Mouse (Mus musculus) heart, postnatal 0 days (tissue): ENCODE results near the gene Armc10. TPM values are rescaled to one million over a fixed set of nuclear protein-coding genes. Genes with fewer than 3 reads are reported as not detected.
A peak's percentile ranks its signal among the peaks of the same experiment; 100 is the strongest.
"Not testable (repeated sequence)": the region's sequence is repeated elsewhere in the genome, so short reads cannot be mapped to it uniquely, and the experiment has no call there.

Experiments used
- ATAC-seq: fragments of 200-750 bp; cut with Nextera tagmentation; 2 replicates; pipeline ENCODE4 v1.8.0; 2017; ENCODE audit warnings: low read depth, moderate number of reproducible peaks, moderate library complexity; ENCODE audit not compliant: insufficient read depth
- DNase-seq: peaks from one replicate; pipeline ENCODE4 v3.0.0-alpha.2; 2016; ENCODE audit warnings: low spot score
- H3K27ac ChIP-seq: fragments of 300-500 bp; sonication (generic); 2 replicates; pipeline ENCODE4 v1.5.1; 2014; ENCODE audit warnings: low read depth, mild to moderate bottlenecking
- H3K27me3 ChIP-seq: fragments of 300-500 bp; sonication (generic); 2 replicates; pipeline ENCODE4 v1.6.1; 2014; ENCODE audit warnings: low read length, mixed read lengths; ENCODE audit not compliant: control insufficient read depth, insufficient read depth
- H3K36me3 ChIP-seq: fragments of 300-500 bp; sonication (generic); replicated peaks from 2 replicates; pipeline ENCODE4 v1.6.1; 2014; ENCODE audit warnings: low read length, mixed read lengths; ENCODE audit not compliant: control insufficient read depth, insufficient read depth
- H3K4me1 ChIP-seq: fragments of 300-500 bp; sonication (generic); 2 replicates; pipeline ENCODE4 v1.6.1; 2014; ENCODE audit warnings: antibody characterized with exemption; ENCODE audit not compliant: control insufficient read depth, insufficient read depth
- H3K4me2 ChIP-seq: fragments of 300-500 bp; sonication (generic); 2 replicates; pipeline ENCODE4 v1.6.1; 2014; ENCODE audit warnings: low read depth, mild to moderate bottlenecking, low read length, moderate library complexity
- H3K4me3 ChIP-seq: fragments of 300-500 bp; sonication (generic); 2 replicates; pipeline ENCODE4 v1.5.1; 2014; ENCODE audit warnings: low read depth, low read length
- H3K9ac ChIP-seq: fragments of 300-500 bp; sonication (generic); replicated peaks from 2 replicates; pipeline ENCODE4 v1.6.1; 2014; ENCODE audit warnings: low read depth, low read length, mixed read lengths
- H3K9me3 ChIP-seq: fragments of 300-500 bp; sonication (generic); replicated peaks from 2 replicates; pipeline ENCODE4 v1.6.1; 2016; ENCODE audit warnings: low read length; ENCODE audit not compliant: control insufficient read depth
- CTCF ChIP-seq: IDR thresholded peaks from 2 replicates; pipeline ENCODE4 v1.5.1; 2016; ENCODE audit warnings: antibody characterized with exemption, control low read depth, low read depth
- EP300 ChIP-seq: IDR thresholded peaks from 2 replicates; pipeline ENCODE4 v1.6.1; 2016; ENCODE audit warnings: antibody characterized with exemption, low read depth
- WGBS: fragments of 180-500 bp; shearing (Covaris S2); extraction: QIAGEN DNeasy Blood & Tissue Kit; methylation state at CpG from one replicate; pipeline ENCODE4 v1.1.7; 2014; 5-methylcytosine and 5-hydroxymethylcytosine counted together
- polyA plus RNA-seq: library from polyadenylated mRNA; unstranded; fragments of >200 nt; fragmentation: Nextera tagmentation; extraction: Ambion mirVana; gene quantifications from 2 replicates; pipeline ENCODE4 v1.2.1, GENCODE M21; 2015
- total RNA-seq: library from RNA; depleted of rRNA; stranded (reverse); fragments of >200 nt; gene quantifications from 2 replicates; pipeline ENCODE4 v1.2.3, GENCODE M21; 2014; ENCODE audit warnings: low replicate concordance

Gene Armc10
- total and polyA plus RNA-seq, 2 experiments from 2014 or later: 12.2 to 33.0 TPM

DNA sequence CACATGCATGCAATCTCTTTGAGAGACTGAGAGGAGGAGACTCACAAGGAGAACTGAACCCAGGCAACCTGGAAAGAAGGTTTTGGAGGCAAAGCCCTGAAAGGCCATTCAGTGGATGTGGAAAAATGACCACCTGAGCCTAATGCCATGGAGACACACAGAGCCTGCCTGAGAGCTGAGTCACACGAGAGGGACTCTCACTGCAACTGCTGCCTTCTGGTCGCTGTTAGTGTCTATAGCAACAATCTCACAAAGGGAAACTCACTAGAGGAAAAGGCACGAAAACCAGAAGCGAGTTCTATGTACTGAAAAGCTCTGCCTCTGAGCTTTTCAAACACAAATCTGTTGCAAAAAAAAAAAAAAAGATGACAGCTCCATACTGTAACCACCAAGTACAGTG is 41.4 kb downstream of the Armc10 start:
- H3K4me3 ChIP-seq: no peak overlapping the region
- H3K27me3 ChIP-seq: no peaks in the 10 kb centered on the region
- no peak overlapping the region for H3K27ac ChIP-seq
- peaks cover 3% of the 10 kb centered on the region; the same call in 1 of the 2 replicates for H3K4me1 ChIP-seq
- TF ChIP-seq EP300 (no peak), CTCF (no peak)
- no peak overlapping the region for H3K4me2 ChIP-seq
- WGBS: 19% methylated on average over 4 of the region's 4 CpGs
- DNase-seq (no peak), ATAC-seq (no peak)
- H3K9ac ChIP-seq: no peak overlapping the region
- H3K36me3 ChIP-seq: no peaks in the 10 kb centered on the region
- H3K9me3 ChIP-seq: no peaks in the 10 kb centered on the region; the same call in 1 of the 2 replicates

DNA sequence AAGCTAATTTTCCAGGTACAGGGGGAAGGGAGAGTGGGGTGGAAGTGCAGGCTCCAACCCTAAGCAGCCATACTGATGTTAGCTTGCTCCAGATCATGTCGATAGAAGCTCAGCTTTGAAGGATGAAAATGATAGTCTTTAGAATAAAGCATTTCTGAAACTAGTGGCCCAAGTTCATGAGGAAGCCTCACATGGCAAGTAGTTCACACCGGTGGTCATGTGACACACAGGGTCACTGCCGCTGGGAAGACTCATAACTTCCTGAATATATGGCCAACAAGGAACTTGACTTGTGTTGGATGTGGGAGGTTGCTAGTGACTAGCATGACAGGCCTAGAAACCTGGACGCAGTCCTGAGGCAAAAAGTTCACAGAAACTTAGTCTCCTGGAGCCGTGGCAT is 46.6 kb downstream of the Armc10 start:
- no peaks in the 10 kb centered on the region for H3K27me3 ChIP-seq
- peaks cover 13% of the 10 kb centered on the region for H3K4me1 ChIP-seq
- H3K4me3 ChIP-seq: no peak overlapping the region
- H3K9me3 ChIP-seq: no peaks in the 10 kb centered on the region
- ATAC-seq (no peak), DNase-seq (no peak)
- H3K9ac ChIP-seq: no peak overlapping the region
- H3K27ac ChIP-seq: no peak overlapping the region
- 94% methylated on average over 5 of the region's 5 CpGs for WGBS
- TF ChIP-seq EP300 (no peak), CTCF (no peak)
- H3K4me2 ChIP-seq: no peak overlapping the region
- no peaks in the 10 kb centered on the region for H3K36me3 ChIP-seq

DNA sequence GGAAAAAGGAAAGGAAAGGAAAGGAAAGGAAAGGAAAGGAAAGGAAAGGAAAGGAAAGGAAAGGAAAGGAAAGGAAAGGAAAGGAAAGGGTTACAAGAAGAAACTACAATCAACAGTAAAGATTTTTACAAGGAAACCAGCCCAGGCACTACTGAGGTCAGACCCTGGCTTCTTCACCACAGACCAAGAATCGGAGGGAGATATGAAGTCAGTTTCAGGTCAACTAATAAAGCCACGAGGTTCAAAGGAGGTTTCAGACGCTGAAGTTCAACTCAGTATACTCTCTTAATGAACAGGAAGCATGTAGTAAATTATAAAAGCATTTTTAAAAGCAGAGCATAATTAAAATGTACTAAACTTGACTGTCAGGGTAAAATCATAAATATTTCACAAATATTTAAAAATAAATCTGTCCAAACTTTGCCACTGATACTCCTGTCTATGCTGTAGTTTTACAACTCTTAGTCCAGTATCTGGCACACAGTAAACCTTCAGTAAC is 47.8 kb downstream of the Armc10 start:
- TF ChIP-seq EP300 (no peak), CTCF (no peak)
- no peak overlapping the region for H3K4me2 ChIP-seq
- H3K4me3 ChIP-seq: no peak overlapping the region
- no peaks in the 10 kb centered on the region for H3K36me3 ChIP-seq
- DNase-seq (no peak), ATAC-seq (no peak)
- 71% methylated on average over 3 of the region's 3 CpGs for WGBS
- H3K9me3 ChIP-seq: no peaks in the 10 kb centered on the region
- H3K9ac ChIP-seq: no peak overlapping the region
- no peak overlapping the region for H3K27ac ChIP-seq
- no peaks in the 10 kb centered on the region for H3K27me3 ChIP-seq
- peaks cover 13% of the 10 kb centered on the region for H3K4me1 ChIP-seq

- no peak for ATAC-seq
- Histone ChIP-seq H3K27ac (no peak overlapping the region), H3K36me3 (no peaks in the 10 kb centered on the region), H3K4me2 (no peak overlapping the region), H3K9me3 (no peaks in the 10 kb centered on the region), H3K4me1 (peaks cover 13% of the 10 kb centered on the region), H3K4me3 (no peak overlapping the region), H3K9ac (no peak overlapping the region), H3K27me3 (no peaks in the 10 kb centered on the region)
- no peak for TF ChIP-seq CTCF
- TF ChIP-seq EP300: no peak
- DNase-seq: no peak
- 93% methylated on average over 3 of the region's 3 CpGs for WGBS
These were observed 49.4 kb downstream of the Armc10 start for GRCm38 (mm10) chr5:21694854-21695490.

DNA sequence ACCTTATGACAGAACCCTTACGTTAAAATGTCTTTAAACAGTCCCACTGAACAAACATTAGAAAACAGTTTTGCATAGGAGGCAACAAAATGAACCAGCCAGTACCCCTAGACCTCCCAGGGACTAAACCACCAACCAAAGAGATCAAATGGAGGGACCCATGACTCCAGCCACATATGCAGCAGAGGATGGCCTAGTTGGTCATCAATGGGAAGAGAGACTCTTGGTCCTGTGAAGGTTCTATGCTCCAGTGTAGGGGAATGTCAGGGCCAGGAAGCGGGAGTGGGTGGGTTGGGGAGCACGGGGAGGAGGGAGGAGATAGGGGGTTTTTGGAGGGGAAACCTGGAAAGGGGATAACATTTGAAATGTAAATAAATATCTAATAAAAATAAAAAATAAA is 53.9 kb downstream of the Armc10 start:
- not testable (repeated sequence) for H3K4me2 ChIP-seq, H3K36me3 ChIP-seq, H3K27me3 ChIP-seq, ATAC-seq, H3K9me3 ChIP-seq, DNase-seq, H3K27ac ChIP-seq, H3K4me3 ChIP-seq, H3K9ac ChIP-seq
- peaks cover 18% of the 10 kb centered on the region for H3K4me1 ChIP-seq
- WGBS: 89% methylated on average over 3 of the region's 3 CpGs

DNA sequence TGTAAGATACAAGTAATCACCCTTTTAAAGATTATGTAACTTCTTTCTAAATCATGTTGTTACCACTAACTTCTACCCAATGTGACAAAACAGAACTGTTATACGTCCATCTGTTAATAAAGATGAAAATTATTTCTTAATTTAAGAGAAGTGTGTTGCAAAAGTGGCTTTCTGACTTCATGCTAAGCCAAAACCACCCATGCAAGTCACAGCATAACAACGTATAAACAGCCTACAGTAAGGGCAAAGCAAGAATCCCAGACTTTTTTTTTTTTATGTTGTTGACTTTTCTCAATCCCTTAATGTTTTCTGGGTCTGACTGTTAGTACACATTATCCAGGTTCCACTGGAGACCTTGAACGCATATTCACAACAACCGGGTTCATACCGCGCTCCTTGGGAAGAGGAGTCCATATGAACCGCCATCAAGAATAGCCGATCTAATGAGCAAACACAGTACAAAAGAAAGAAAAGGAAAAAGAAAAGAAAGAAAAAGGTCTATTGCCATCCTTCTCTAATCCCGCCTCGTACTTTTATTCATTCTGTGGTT is 54.7 kb downstream of the Armc10 start:
- TF ChIP-seq EP300: no peak
- no peak for ATAC-seq
- Histone ChIP-seq H3K4me3 (peak overlapping the region; percentile 71), H3K4me2 (peak overlapping the region; percentile 88), H3K9me3 (no peaks in the 10 kb centered on the region), H3K27me3 (no peaks in the 10 kb centered on the region), H3K9ac (peak overlapping the region; percentile 61), H3K4me1 (peaks cover 13% of the 10 kb centered on the region), H3K27ac (no peak overlapping the region; the same call in 1 of the 2 replicates), H3K36me3 (no peaks in the 10 kb centered on the region)
- DNase-seq: no peak
- 18% methylated on average over 10 of the region's 10 CpGs for WGBS
